Mouse (Mus musculus) erythroblast, embryonic 14.5 days (primary cell): Measurements from ENCODE around the gene Serpinh1. TPM values are rescaled to one million over a fixed set of nuclear protein-coding genes. Genes with fewer than 3 reads are reported as not detected.

ENCODE experiments used
- H3K27me3 ChIP-seq: 2 replicates; pipeline ENCODE4 v1.6.1; 2012; ENCODE audit warnings: inconsistent platforms; ENCODE audit not compliant: control insufficient read depth
- H3K36me3 ChIP-seq: 2 replicates; pipeline ENCODE4 v1.6.1; 2012; ENCODE audit warnings: mild to moderate bottlenecking, inconsistent platforms; ENCODE audit not compliant: control insufficient read depth
- H3K4me1 ChIP-seq: 2 replicates; pipeline ENCODE4 v1.6.1; 2012; ENCODE audit warnings: inconsistent platforms; ENCODE audit not compliant: control insufficient read depth
- H3K4me3 ChIP-seq: replicated peaks from 2 replicates; pipeline ENCODE3; 2012; ENCODE audit warnings: moderate library complexity, mild to moderate bottlenecking, inconsistent platforms
- H3K9me3 ChIP-seq: 2 replicates; pipeline ENCODE4 v1.6.1; 2012; ENCODE audit warnings: low read length, inconsistent platforms, mixed read lengths; ENCODE audit not compliant: control insufficient read depth
- GATA1 ChIP-seq: IDR thresholded peaks from 2 replicates; pipeline ENCODE4 v1.6.1; 2012; ENCODE audit warnings: low read length, inconsistent platforms, mixed read lengths
- TAL1 ChIP-seq: IDR thresholded peaks from 3 replicates; pipeline ENCODE4 v1.6.1; 2012; ENCODE audit warnings: low read length, inconsistent platforms, mixed read lengths
- polyA plus RNA-seq: library from polyadenylated mRNA; stranded (reverse); fragments of >175 nt; gene quantifications from 2 replicates; pipeline ENCODE4 v1.2.3, GENCODE M21; 2012

Serpinh1 gene
- polyA plus RNA-seq, 1 experiment: 0.21 TPM

GRCm38 (mm10) chr7:99343577-99343976, 9.5 kb downstream of the Serpinh1 start:
- H3K9me3 ChIP-seq: no peaks in the 10 kb centered on the region
- H3K36me3 ChIP-seq: peaks cover 2% of the 10 kb centered on the region; the same call in 1 of the 2 replicates
- no peak for TF ChIP-seq GATA1
- TF ChIP-seq TAL1: no peak
- no peaks in the 10 kb centered on the region for H3K27me3 ChIP-seq
- H3K4me3 ChIP-seq: no peak overlapping the region
- H3K4me1 ChIP-seq: no peaks in the 10 kb centered on the region

DNA sequence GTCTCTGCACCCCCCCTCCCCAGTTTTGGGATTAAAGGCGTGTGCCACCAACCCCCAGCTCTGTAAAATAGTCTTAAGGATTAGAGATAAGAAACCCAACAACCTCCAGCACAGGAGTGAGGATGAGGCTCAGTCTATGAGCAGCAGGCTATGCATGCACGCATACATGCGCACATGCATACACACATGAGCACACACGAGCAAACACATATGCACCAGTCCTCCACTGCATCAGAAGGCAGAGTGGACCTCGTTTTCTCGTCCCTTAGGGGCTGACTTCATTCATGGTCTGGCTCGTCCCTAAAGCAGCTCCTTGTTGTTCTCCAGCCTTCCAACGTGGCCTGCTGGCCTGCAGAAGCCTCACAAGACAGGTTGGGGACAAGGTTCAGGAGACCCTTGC, 12.3 kb downstream of the Serpinh1 start:
- no peak overlapping the region for H3K4me3 ChIP-seq
- no peaks in the 10 kb centered on the region; the same call in 1 of the 2 replicates for H3K36me3 ChIP-seq
- TF ChIP-seq GATA1 (no peak), TAL1 (no peak)
- H3K27me3 ChIP-seq: no peaks in the 10 kb centered on the region
- no peaks in the 10 kb centered on the region for H3K9me3 ChIP-seq
- H3K4me1 ChIP-seq: no peaks in the 10 kb centered on the region

GRCm38 (mm10) chr7:99332774-99333480, 20.1 kb downstream of the Serpinh1 start:
- no peaks in the 10 kb centered on the region for H3K9me3 ChIP-seq
- no peaks in the 10 kb centered on the region for H3K4me1 ChIP-seq
- no peak overlapping the region for H3K4me3 ChIP-seq
- TF ChIP-seq TAL1 (no peak), GATA1 (no peak)
- no peaks in the 10 kb centered on the region for H3K27me3 ChIP-seq
- no peaks in the 10 kb centered on the region for H3K36me3 ChIP-seq

GRCm38 (mm10) chr7:99330012-99330411, 23.0 kb downstream of the Serpinh1 start:
- Histone ChIP-seq H3K4me3 (no peak overlapping the region), H3K9me3 (no peaks in the 10 kb centered on the region), H3K36me3 (no peaks in the 10 kb centered on the region), H3K4me1 (no peaks in the 10 kb centered on the region), H3K27me3 (peaks cover 5% of the 10 kb centered on the region)
- TF ChIP-seq GATA1: no peak
- TF ChIP-seq TAL1: no peak

DNA sequence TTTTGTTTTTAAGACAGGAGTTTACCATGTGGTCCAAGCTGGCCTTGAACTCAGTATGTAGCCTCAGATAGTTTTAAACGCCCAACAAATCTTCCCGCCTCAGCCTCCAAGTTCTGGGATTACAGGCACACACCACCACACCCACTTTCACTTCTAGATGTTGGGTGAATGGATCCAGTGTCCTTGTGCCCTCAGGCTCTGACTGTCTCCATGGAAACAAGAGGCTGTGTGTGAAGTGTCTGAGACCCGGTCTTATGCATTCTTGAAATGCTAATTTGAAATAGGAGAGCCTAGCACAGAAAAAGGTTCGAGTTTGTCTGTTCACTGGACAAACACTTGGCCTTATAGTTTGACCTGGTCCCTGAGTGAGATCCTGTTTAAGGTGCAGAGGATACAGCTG, 24.2 kb downstream of the Serpinh1 start:
- Histone ChIP-seq H3K27me3 (peaks cover 5% of the 10 kb centered on the region), H3K4me1 (no peaks in the 10 kb centered on the region), H3K9me3 (no peaks in the 10 kb centered on the region), H3K4me3 (no peak overlapping the region), H3K36me3 (no peaks in the 10 kb centered on the region)
- TF ChIP-seq GATA1 (no peak), TAL1 (no peak)

GRCm38 (mm10) chr7:99326128-99326527, 26.9 kb downstream of the Serpinh1 start:
- no peak overlapping the region for H3K4me3 ChIP-seq
- H3K36me3 ChIP-seq: no peaks in the 10 kb centered on the region
- H3K9me3 ChIP-seq: no peaks in the 10 kb centered on the region
- peaks cover 5% of the 10 kb centered on the region for H3K27me3 ChIP-seq
- TF ChIP-seq GATA1: no peak
- no peak for TF ChIP-seq TAL1
- H3K4me1 ChIP-seq: no peaks in the 10 kb centered on the region

DNA sequence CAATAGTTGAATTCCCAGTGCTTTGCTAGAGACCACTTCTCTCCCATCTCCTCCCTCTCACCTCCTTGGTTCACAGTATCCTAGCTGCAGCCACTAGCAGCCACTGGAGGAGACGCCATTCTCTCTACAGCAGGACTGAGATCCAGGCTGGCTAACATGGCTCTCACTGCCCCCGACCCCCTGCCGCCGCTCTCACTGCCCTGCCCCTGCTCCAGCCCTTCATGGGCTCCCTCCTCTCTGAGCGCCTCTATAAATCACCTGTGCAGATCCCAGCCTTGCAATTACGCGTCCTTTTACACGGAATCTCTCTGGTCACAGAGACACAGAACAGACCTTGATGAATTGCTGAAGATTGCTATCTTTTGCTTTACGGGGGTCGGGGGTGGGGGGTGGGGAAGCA, 28.2 kb downstream of the Serpinh1 start:
- H3K27me3 ChIP-seq: peaks cover 5% of the 10 kb centered on the region
- no peaks in the 10 kb centered on the region for H3K4me1 ChIP-seq
- no peaks in the 10 kb centered on the region for H3K36me3 ChIP-seq
- no peaks in the 10 kb centered on the region for H3K9me3 ChIP-seq
- TF ChIP-seq GATA1 (no peak), TAL1 (no peak)
- H3K4me3 ChIP-seq: no peak overlapping the region

GRCm38 (mm10) chr7:99323321-99323700, 29.7 kb downstream of the Serpinh1 start:
- peaks cover 5% of the 10 kb centered on the region for H3K27me3 ChIP-seq
- no peak overlapping the region for H3K4me3 ChIP-seq
- TF ChIP-seq GATA1 (no peak), TAL1 (no peak)
- H3K4me1 ChIP-seq: no peaks in the 10 kb centered on the region
- no peaks in the 10 kb centered on the region for H3K9me3 ChIP-seq
- no peaks in the 10 kb centered on the region for H3K36me3 ChIP-seq

GRCm38 (mm10) chr7:99322691-99323320, 30.2 kb downstream of the Serpinh1 start:
- TF ChIP-seq GATA1 (no peak), TAL1 (no peak)
- peaks cover 5% of the 10 kb centered on the region for H3K27me3 ChIP-seq

More at GRCm38 (mm10) chr7:99322691-99323320, 30.2 kb downstream of the Serpinh1 start:
- H3K9me3 ChIP-seq: no peaks in the 10 kb centered on the region
- H3K4me3 ChIP-seq: no peak overlapping the region
- H3K36me3 ChIP-seq: no peaks in the 10 kb centered on the region
- no peaks in the 10 kb centered on the region for H3K4me1 ChIP-seq
